Comparison of ENCODE assay signal across 20 mouse cellular contexts in genomic region chr4:118041145-118041544, GRCm38 (mm10).
DNase-seq lines count a peak whose midpoint lies in the region; ATAC-seq lines count a peak whose summit lies in the region.
"Had no signal": no experiment of that assay in that cellular context is flagged by ENCODE, and none has a peak within 500 bp of the region (broad histone marks: within the 10 kb centered on the region; RNA-seq: fewer than 3 reads in every experiment).

No protein-coding gene starts in this region.

- H3K27me3 ChIP-seq in midbrain, embryonic 10.5 days (ENCODE audit: low read depth, poor library complexity, severe bottlenecking): no peaks in the 10 kb centered on the region
- H3K27me3 ChIP-seq in midbrain, embryonic 11.5 days (ENCODE audit: control insufficient read depth, insufficient read depth, low read length): no peaks in the 10 kb centered on the region
- H3K27me3 ChIP-seq in limb, embryonic 13.5 days: no peaks in the 10 kb centered on the region
- no peaks in the 10 kb centered on the region for H3K27me3 ChIP-seq in neural tube, embryonic 15.5 days (replicated peaks)
- H3K27me3 ChIP-seq: forebrain, embryonic 13.5 days; heart, embryonic 13.5 days; hindbrain, embryonic 12.5 days had no signal

- DNase-seq in embryo, embryonic 11.5 days (ENCODE audit: low read depth, low spot score): peak; percentile 27
- DNase-seq in embryo, embryonic 10 days (ENCODE audit: low spot score): no peak
- DNase-seq in midbrain, embryonic 10.5 days (ENCODE audit: low spot score): no peak
- no peak for DNase-seq in midbrain, embryonic 11.5 days (ENCODE audit: low spot score, missing footprints)
- DNase-seq in heart, postnatal 10 days: no peak
- DNase-seq in layer of hippocampus, adult 9-11 months: no peak
- DNase-seq: adrenal gland, adult 2 months; adrenal gland, postnatal 25 days; cerebellum, adult 2 months; cerebellum, postnatal 10 days; forebrain, postnatal 0 days; heart, postnatal 4 days had no signal

- WGBS in midbrain, embryonic 10.5 days: 85% methylated on average over 9 of the region's 9 CpGs
- 83% methylated on average over 9 of the region's 9 CpGs for WGBS in midbrain, embryonic 11.5 days
- 14% methylated on average over 9 of the region's 9 CpGs for WGBS in limb, embryonic 13.5 days
- WGBS in neural tube, embryonic 15.5 days: 12% methylated on average over 9 of the region's 9 CpGs

- peaks cover 24% of the 10 kb centered on the region for H3K4me1 ChIP-seq in midbrain, embryonic 10.5 days
- no peaks in the 10 kb centered on the region; the same call in 1 of the 2 replicates for H3K4me1 ChIP-seq in midbrain, embryonic 11.5 days (ENCODE audit: control insufficient read depth, insufficient read depth, low read length)
- H3K4me1 ChIP-seq in limb, embryonic 13.5 days: peaks cover 65% of the 10 kb centered on the region
- H3K4me1 ChIP-seq in neural tube, embryonic 15.5 days: peaks cover 24% of the 10 kb centered on the region

- H3K4me3 ChIP-seq in midbrain, embryonic 10.5 days: no peak overlapping the region
- H3K4me3 ChIP-seq in midbrain, embryonic 11.5 days (ENCODE audit: low read depth, low read length): no peak overlapping the region
- no peak overlapping the region for H3K4me3 ChIP-seq in limb, embryonic 13.5 days
- no peak overlapping the region for H3K4me3 ChIP-seq in neural tube, embryonic 15.5 days (replicated peaks)
- H3K4me3 ChIP-seq: embryonic facial prominence, embryonic 10.5 days; forebrain, embryonic 13.5 days; heart, embryonic 13.5 days; hindbrain, embryonic 12.5 days had no signal

- no peaks in the 10 kb centered on the region for H3K9me3 ChIP-seq in midbrain, embryonic 10.5 days (replicated peaks)
- no peaks in the 10 kb centered on the region for H3K9me3 ChIP-seq in midbrain, embryonic 11.5 days (ENCODE audit: control insufficient read depth, low read length)
- H3K9me3 ChIP-seq in limb, embryonic 13.5 days: no peaks in the 10 kb centered on the region
- no peaks in the 10 kb centered on the region for H3K9me3 ChIP-seq in neural tube, embryonic 15.5 days (replicated peaks)
- H3K9me3 ChIP-seq: embryonic facial prominence, embryonic 10.5 days; forebrain, embryonic 13.5 days; heart, embryonic 13.5 days; hindbrain, embryonic 12.5 days had no signal

- ATAC-seq in midbrain, embryonic 11.5 days (ENCODE audit: low FRiP score): no peak
- ATAC-seq in limb, embryonic 13.5 days (ENCODE audit: low FRiP score, low read depth): no peak
- 0 out of 2 replicates have a peak, but pooled peaks have one; percentile 27 for ATAC-seq in neural tube, embryonic 15.5 days (ENCODE audit: low FRiP score)
- ATAC-seq: activated CD4-positive, CD25-positive, alpha-beta regulatory T cell, adult 4 months; forebrain, embryonic 13.5 days; forebrain, postnatal 0 days; hindbrain, embryonic 16.5 days had no signal

- 0 out of 2 replicates have a peak overlapping the region, but pooled peaks have one; percentile 10 for H3K27ac ChIP-seq in midbrain, embryonic 10.5 days (replicated peaks)
- no peak overlapping the region for H3K27ac ChIP-seq in midbrain, embryonic 11.5 days (ENCODE audit: low read depth, low read length)
- peak overlapping the region; percentile 76; the same call in 1 of the 2 replicates for H3K27ac ChIP-seq in limb, embryonic 13.5 days
- H3K27ac ChIP-seq in neural tube, embryonic 15.5 days (replicated peaks): no peak overlapping the region
- H3K27ac ChIP-seq: forebrain, embryonic 13.5 days; heart, embryonic 13.5 days; hindbrain, embryonic 12.5 days had no signal

- no peak overlapping the region for H3K4me2 ChIP-seq in midbrain, embryonic 11.5 days
- peak overlapping the region; percentile 12 for H3K4me2 ChIP-seq in limb, embryonic 13.5 days (replicated peaks)
- no peak overlapping the region for H3K4me2 ChIP-seq in neural tube, embryonic 15.5 days
- H3K4me2 ChIP-seq: forebrain, embryonic 13.5 days; heart, embryonic 13.5 days; hindbrain, embryonic 12.5 days had no signal

- no peak overlapping the region for H3K9ac ChIP-seq in midbrain, embryonic 11.5 days (ENCODE audit: low read length)
- H3K9ac ChIP-seq in limb, embryonic 13.5 days: no peak overlapping the region
- H3K9ac ChIP-seq in neural tube, embryonic 15.5 days (replicated peaks): no peak overlapping the region
- H3K9ac ChIP-seq: forebrain, embryonic 13.5 days; forebrain, postnatal 0 days; heart, embryonic 13.5 days; hindbrain, embryonic 12.5 days had no signal

- intact Hi-C loops in heart, postnatal 10 days (cut with DNase I): no loop called here

- H3K36me3 ChIP-seq in midbrain, embryonic 10.5 days: 0 out of 2 replicates have a peak, but pooled peaks cover 4% of the 10 kb centered on the region
- no peaks in the 10 kb centered on the region for H3K36me3 ChIP-seq in midbrain, embryonic 11.5 days (ENCODE audit: control insufficient read depth, insufficient read depth, low read length)
- H3K36me3 ChIP-seq in limb, embryonic 13.5 days: no peaks in the 10 kb centered on the region
- H3K36me3 ChIP-seq in neural tube, embryonic 15.5 days: no peaks in the 10 kb centered on the region
- H3K36me3 ChIP-seq: embryonic facial prominence, embryonic 10.5 days; heart, embryonic 13.5 days; hindbrain, embryonic 12.5 days had no signal

Comparison
In these comparisons a context has a peak if more than half of its experiments do, and no peak if none do; other contexts are left out.
1. H3K27ac ChIP-seq: peak in midbrain, embryonic 10.5 days (single experiment) and limb, embryonic 13.5 days (single experiment); none in midbrain, embryonic 11.5 days (single experiment) and neural tube, embryonic 15.5 days (single experiment).